Mouse (Mus musculus) thymus, adult 2 months (tissue): ENCODE results near the gene Mcu.

Experiments used
- CTCF ChIP-seq: fragments of 200-500 bp; IDR thresholded peaks from 2 replicates; pipeline ENCODE4 v1.5.1; 2012; ENCODE audit warnings: mild to moderate bottlenecking, control low read depth, low read length, moderate library complexity, borderline replicate concordance; ENCODE audit not compliant: control insufficient read depth, poor library complexity, insufficient read depth; ENCODE audit errors: extremely low read depth
- POLR2A ChIP-seq: fragments of 200-500 bp; IDR thresholded peaks from 2 replicates; pipeline ENCODE4 v1.6.1; 2012; ENCODE audit warnings: mild to moderate bottlenecking, low read length, control low read depth, moderate library complexity; ENCODE audit not compliant: control insufficient read depth, poor library complexity, insufficient read depth; ENCODE audit errors: extremely low read depth

DNA sequence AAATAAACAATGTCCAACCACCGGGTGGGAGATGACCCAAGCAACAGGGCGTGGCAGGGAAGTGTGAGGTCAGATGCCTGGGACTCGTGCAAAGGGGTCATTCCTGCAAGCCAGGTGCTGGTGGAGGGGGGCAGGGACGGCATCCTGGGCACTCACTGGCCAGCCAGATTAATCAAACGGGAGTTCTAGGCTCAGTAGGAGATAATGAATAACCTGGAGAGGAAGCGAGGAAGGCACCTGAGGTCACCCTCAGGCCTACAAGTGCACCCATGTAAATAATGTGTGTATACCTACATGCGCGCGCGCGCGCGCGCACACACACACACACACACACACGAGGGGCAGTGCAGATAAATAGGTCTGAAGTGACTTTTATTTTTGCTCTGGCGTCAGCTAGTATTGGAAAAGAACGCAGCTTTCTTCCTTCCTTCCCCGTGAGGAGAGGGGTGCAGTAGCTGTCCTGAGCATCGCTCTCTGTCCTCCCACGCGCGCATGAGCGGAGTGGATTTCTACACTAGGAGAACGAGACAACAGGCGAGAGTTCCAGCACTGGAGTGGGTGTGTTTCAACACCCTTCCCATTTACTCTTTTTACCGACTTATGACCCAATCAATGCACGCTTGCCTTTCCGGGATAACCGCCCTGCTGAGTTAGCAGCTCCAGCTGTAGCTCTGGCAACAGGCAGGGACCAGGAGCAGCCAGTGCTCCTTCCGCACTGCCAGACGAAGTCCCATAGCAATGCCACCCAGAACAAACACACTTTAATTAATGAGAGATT is 112.9 kb downstream of the Mcu start:
- TF ChIP-seq CTCF (no peak), POLR2A (no peak)
